Mouse (Mus musculus) erythroblast, embryonic 14.5 days (primary cell): ENCODE measurements at regions not wholly inside any gene's neighbourhood (a gene's known extent, or its start where the extent isn't known, plus 50 kb on each side); places are given as distances from the start of the nearest gene placed in this dataset.

Source experiments
- GATA1 ChIP-seq: IDR thresholded peaks from 2 replicates; pipeline ENCODE4 v1.6.1; 2012; ENCODE audit warnings: low read length, inconsistent platforms, mixed read lengths
- TAL1 ChIP-seq: IDR thresholded peaks from 3 replicates; pipeline ENCODE4 v1.6.1; 2012; ENCODE audit warnings: low read length, inconsistent platforms, mixed read lengths

GRCm38 (mm10) chr15:68457239-68457638, 1956.5 kb upstream of the Lrrc6 start:
- TF ChIP-seq GATA1 (no peak), TAL1 (no peak)
